In genomic region chrX:56346932-56347253, GRCm38 (mm10) we compare ENCODE assay signal across 8 mouse cellular contexts. TPM values are rescaled to one million over a fixed set of nuclear protein-coding genes. Genes with fewer than 3 reads are reported as not detected.
DNase-seq lines count a peak whose midpoint lies in the region; ATAC-seq lines count a peak whose summit lies in the region.

No protein-coding gene starts in this region.

- peak overlapping the region; percentile 44 for H3K4me3 ChIP-seq in intestine, embryonic 14.5 days (ENCODE audit: low read depth, low read length)
- peak overlapping the region; percentile 59 for H3K4me3 ChIP-seq in liver, embryonic 11.5 days (ENCODE audit: low read depth, low read length)
- H3K4me3 ChIP-seq in neural tube, embryonic 12.5 days = peak overlapping the region; percentile 51

- no peaks in the 10 kb centered on the region for H3K4me1 ChIP-seq in intestine, embryonic 14.5 days (replicated peaks; ENCODE audit: control insufficient read depth, insufficient read depth, low read length)
- no peaks in the 10 kb centered on the region for H3K4me1 ChIP-seq in liver, embryonic 11.5 days (replicated peaks; ENCODE audit: control insufficient read depth, insufficient read depth, low read length)
- no peaks in the 10 kb centered on the region for H3K4me1 ChIP-seq in neural tube, embryonic 12.5 days

- H3K27ac ChIP-seq in intestine, embryonic 14.5 days (ENCODE audit: low read depth) = no peak overlapping the region
- no peak overlapping the region for H3K27ac ChIP-seq in liver, embryonic 11.5 days (ENCODE audit: low read depth, low read length)
- no peak overlapping the region for H3K27ac ChIP-seq in neural tube, embryonic 12.5 days

- no peaks in the 10 kb centered on the region for H3K36me3 ChIP-seq in intestine, embryonic 14.5 days (ENCODE audit: control insufficient read depth, insufficient read depth, low read length)
- no peaks in the 10 kb centered on the region for H3K36me3 ChIP-seq in liver, embryonic 11.5 days (ENCODE audit: control insufficient read depth, insufficient read depth, low read length)
- no peaks in the 10 kb centered on the region for H3K36me3 ChIP-seq in neural tube, embryonic 12.5 days

- WGBS in intestine, embryonic 14.5 days = 32% methylated on average over 8 of the region's 8 CpGs
- WGBS in liver, embryonic 11.5 days = 55% methylated on average over 8 of the region's 8 CpGs
- 44% methylated on average over 8 of the region's 8 CpGs for WGBS in neural tube, embryonic 12.5 days

- H3K27me3 ChIP-seq in intestine, embryonic 14.5 days (replicated peaks; ENCODE audit: control insufficient read depth, insufficient read depth, low read length) = no peaks in the 10 kb centered on the region
- H3K27me3 ChIP-seq in liver, embryonic 11.5 days (replicated peaks; ENCODE audit: control insufficient read depth, insufficient read depth, low read length) = no peaks in the 10 kb centered on the region
- no peaks in the 10 kb centered on the region for H3K27me3 ChIP-seq in neural tube, embryonic 12.5 days (replicated peaks)

- 0 out of 2 replicates have a peak, but pooled peaks have one; percentile 17 for ATAC-seq in intestine, embryonic 14.5 days (replicated peaks; ENCODE audit: low FRiP score, low TSS enrichment, low read depth)
- ATAC-seq in liver, embryonic 11.5 days (replicated peaks; ENCODE audit: low FRiP score) = peak; percentile 5; the same call in 1 of the 2 replicates
- peak; percentile 49 for ATAC-seq in neural tube, embryonic 12.5 days (ENCODE audit: low FRiP score, low read depth)

- no peaks in the 10 kb centered on the region for H3K9me3 ChIP-seq in intestine, embryonic 14.5 days (ENCODE audit: control insufficient read depth, low read length)
- no peaks in the 10 kb centered on the region for H3K9me3 ChIP-seq in liver, embryonic 11.5 days (ENCODE audit: control insufficient read depth, low read length)
- H3K9me3 ChIP-seq in neural tube, embryonic 12.5 days = no peaks in the 10 kb centered on the region

- peak overlapping the region; percentile 42 for H3K4me2 ChIP-seq in intestine, embryonic 14.5 days (ENCODE audit: low read length)
- peak overlapping the region; percentile 63 for H3K4me2 ChIP-seq in liver, embryonic 11.5 days
- peak overlapping the region; percentile 57 for H3K4me2 ChIP-seq in neural tube, embryonic 12.5 days (replicated peaks)

- H3K9ac ChIP-seq in intestine, embryonic 14.5 days (ENCODE audit: low read length) = no peak overlapping the region
- peak overlapping the region; percentile 64 for H3K9ac ChIP-seq in liver, embryonic 11.5 days (ENCODE audit: low read depth, low read length)
- peak overlapping the region; percentile 56 for H3K9ac ChIP-seq in neural tube, embryonic 12.5 days

- peak; percentile 12 for DNase-seq in retina, postnatal 1 day
- no peak for DNase-seq in retina, embryonic 14.5 days (ENCODE audit: low spot score)
- DNase-seq in cerebellum, adult 9-11 months = peak; percentile 23
- DNase-seq in gastrocnemius, postnatal 14 days = peak; percentile 59
- DNase-seq in intestine, embryonic 14.5 days (ENCODE audit: low spot score) = no peak
- DNase-seq in liver, embryonic 11.5 days (ENCODE audit: low spot score) = no peak
- DNase-seq in B cell, adult 2 months = no peak

- intact Hi-C loops in gastrocnemius, postnatal 14 days (cut with DNase I; ENCODE audit: low total_unique reads) = no loop called here

RNA-seq across cellular contexts. Expression of gene Zfp449, which starts 0.7 kb away (rescaled TPM):
- 1 to 10 TPM; 2.7 to 3.1 TPM for total RNA-seq in gastrocnemius, postnatal 14 days (2021)
- 8.8 and 12.6 TPM in 2 replicates for polyA plus RNA-seq in intestine, embryonic 14.5 days (2014; fragmentation: Nextera tagmentation; extraction: Ambion mirVana)
- polyA plus RNA-seq in liver, embryonic 11.5 days (2014; fragmentation: Nextera tagmentation; extraction: Ambion mirVana) = 4.5 and 5.6 TPM in 2 replicates
- 4.4 and 5.6 TPM in 2 replicates for polyA plus RNA-seq in neural tube, embryonic 12.5 days (2016; fragmentation: Nextera tagmentation; extraction: Ambion mirVana)

RNA-seq across cellular contexts. Expression of gene Smim10l2a, which starts 27.5 kb away (rescaled TPM):
- total RNA-seq in gastrocnemius, postnatal 14 days (2021) = under 1 TPM; 0.09 to 0.14 TPM
- 6.7 and 6.8 TPM in 2 replicates for polyA plus RNA-seq in intestine, embryonic 14.5 days (2014; fragmentation: Nextera tagmentation; extraction: Ambion mirVana)
- 1.2 and 2.2 TPM in 2 replicates for polyA plus RNA-seq in liver, embryonic 11.5 days (2014; fragmentation: Nextera tagmentation; extraction: Ambion mirVana)
- polyA plus RNA-seq in neural tube, embryonic 12.5 days (2016; fragmentation: Nextera tagmentation; extraction: Ambion mirVana) = 8.4 and 9.5 TPM in 2 replicates

Comparison
In these comparisons a context has a peak if more than half of its experiments do, and no peak if none do; other contexts are left out.
1. DNase-seq: peak in retina, postnatal 1 day (single experiment), cerebellum, adult 9-11 months (single experiment) and gastrocnemius, postnatal 14 days (single experiment); none in retina, embryonic 14.5 days (single experiment), intestine, embryonic 14.5 days (single experiment), liver, embryonic 11.5 days (single experiment) and B cell, adult 2 months (0 of 2).
2. Peak in every context shown above with its lines, with median percentiles within 50 percentile points of each other: ATAC-seq, H3K4me2 ChIP-seq and H3K4me3 ChIP-seq.